Mouse (Mus musculus) hindbrain, embryonic 16.5 days (tissue): ENCODE measurements around the gene Elovl7. TPM values are rescaled to one million over a fixed set of nuclear protein-coding genes. Genes with fewer than 3 reads are reported as not detected.

ENCODE experiments used
- ATAC-seq: fragments of 200-750 bp; cut with Nextera tagmentation; 2 replicates; pipeline ENCODE4 v1.8.0; 2017; ENCODE audit warnings: moderate TSS enrichment, moderate library complexity
- H3K27ac ChIP-seq: fragments of 300-500 bp; sonication (generic); 2 replicates; pipeline ENCODE4 v1.5.1; 2014; ENCODE audit warnings: low read depth, mild to moderate bottlenecking, control low read depth, low read length, moderate library complexity
- H3K27me3 ChIP-seq: fragments of 300-500 bp; sonication (generic); replicated peaks from 2 replicates; pipeline ENCODE4 v1.6.1; 2014; ENCODE audit warnings: low read length; ENCODE audit not compliant: control insufficient read depth, insufficient read depth
- H3K36me3 ChIP-seq: fragments of 300-500 bp; sonication (generic); 2 replicates; pipeline ENCODE4 v1.6.1; 2014; ENCODE audit warnings: mild to moderate bottlenecking, low read length, moderate library complexity, mixed read lengths; ENCODE audit not compliant: control insufficient read depth, insufficient read depth
- H3K4me1 ChIP-seq: fragments of 300-500 bp; sonication (generic); 2 replicates; pipeline ENCODE4 v1.6.1; 2014; ENCODE audit warnings: low read depth, low read length; ENCODE audit not compliant: control insufficient read depth, insufficient read depth
- H3K4me2 ChIP-seq: fragments of 300-500 bp; sonication (generic); 2 replicates; pipeline ENCODE4 v1.6.1; 2014; ENCODE audit warnings: mild to moderate bottlenecking, low read length, control low read depth, moderate library complexity
- H3K4me3 ChIP-seq: fragments of 300-500 bp; sonication (generic); 2 replicates; pipeline ENCODE4 v1.5.1; 2014; ENCODE audit warnings: mild to moderate bottlenecking, low read length, control low read depth, moderate library complexity
- H3K9ac ChIP-seq: fragments of 300-500 bp; sonication (generic); 2 replicates; pipeline ENCODE4 v1.6.1; 2014; ENCODE audit warnings: low read depth, mild to moderate bottlenecking, control low read depth, low read length, moderate library complexity
- H3K9me3 ChIP-seq: fragments of 300-500 bp; sonication (generic); 2 replicates; pipeline ENCODE4 v1.6.1; 2014; ENCODE audit warnings: mild to moderate bottlenecking, low read length, moderate library complexity; ENCODE audit not compliant: control insufficient read depth
- WGBS: fragments of 180-500 bp; shearing (Covaris S2); extraction: QIAGEN DNeasy Blood & Tissue Kit; methylation state at CpG from one replicate; pipeline ENCODE4 v1.1.7; 2014; 5-methylcytosine and 5-hydroxymethylcytosine counted together
- polyA plus RNA-seq: library from polyadenylated mRNA; unstranded; fragments of >200 nt; fragmentation: Nextera tagmentation; extraction: Ambion mirVana; gene quantifications from 2 replicates; pipeline ENCODE4 v1.2.1, GENCODE M21; 2015

Elovl7 gene
- polyA plus RNA-seq, 1 experiment from 2014 or later = 5.0 TPM

GRCm38 (mm10) chr13:108284312-108284711 is 70.1 kb downstream of the Elovl7 start:
- no peaks in the 10 kb centered on the region for H3K9me3 ChIP-seq
- ATAC-seq = no peak
- H3K36me3 ChIP-seq = no peaks in the 10 kb centered on the region
- no peak overlapping the region for H3K27ac ChIP-seq
- H3K9ac ChIP-seq = no peak overlapping the region
- H3K4me2 ChIP-seq = no peak overlapping the region
- no peaks in the 10 kb centered on the region for H3K27me3 ChIP-seq
- WGBS = 96% methylated on average over 2 of the region's 2 CpGs
- H3K4me3 ChIP-seq = no peak overlapping the region
- no peaks in the 10 kb centered on the region for H3K4me1 ChIP-seq

- 57% methylated on average over 3 of the region's 3 CpGs for WGBS
- H3K27me3 ChIP-seq = no peaks in the 10 kb centered on the region
- H3K36me3 ChIP-seq = no peaks in the 10 kb centered on the region
- ATAC-seq = no peak
- no peaks in the 10 kb centered on the region for H3K9me3 ChIP-seq
- H3K9ac ChIP-seq = no peak overlapping the region
- no peaks in the 10 kb centered on the region for H3K4me1 ChIP-seq
- no peak overlapping the region for H3K27ac ChIP-seq
- H3K4me3 ChIP-seq = no peak overlapping the region
- no peak overlapping the region for H3K4me2 ChIP-seq
Measured at GRCm38 (mm10) chr13:108287953-108288352, 73.7 kb downstream of the Elovl7 start.

GRCm38 (mm10) chr13:108289436-108289835 is 75.2 kb downstream of the Elovl7 start:
- 78% methylated on average over 3 of the region's 3 CpGs for WGBS
- Histone ChIP-seq H3K9me3 (no peaks in the 10 kb centered on the region), H3K4me3 (no peak overlapping the region), H3K4me1 (no peaks in the 10 kb centered on the region), H3K27ac (no peak overlapping the region), H3K36me3 (no peaks in the 10 kb centered on the region), H3K4me2 (no peak overlapping the region), H3K9ac (no peak overlapping the region), H3K27me3 (no peaks in the 10 kb centered on the region)
- no peak for ATAC-seq

- Histone ChIP-seq H3K27ac (no peak overlapping the region), H3K27me3 (no peaks in the 10 kb centered on the region), H3K4me1 (no peaks in the 10 kb centered on the region), H3K9me3 (no peaks in the 10 kb centered on the region), H3K4me2 (no peak overlapping the region), H3K9ac (no peak overlapping the region), H3K36me3 (no peaks in the 10 kb centered on the region), H3K4me3 (no peak overlapping the region)
- 91% methylated on average over 4 of the region's 4 CpGs for WGBS
- ATAC-seq = no peak
Measured at GRCm38 (mm10) chr13:108290314-108290713, 76.1 kb downstream of the Elovl7 start.

- Histone ChIP-seq H3K27me3 (no peaks in the 10 kb centered on the region), H3K4me1 (peaks cover 3% of the 10 kb centered on the region; the same call in 1 of the 2 replicates), H3K36me3 (no peaks in the 10 kb centered on the region), H3K9me3 (no peaks in the 10 kb centered on the region), H3K4me3 (peak overlapping the region; percentile 28), H3K9ac (peak overlapping the region; percentile 25), H3K27ac (no peak overlapping the region), H3K4me2 (peak overlapping the region; percentile 43)
- ATAC-seq = peak; percentile 82
- WGBS = 21% methylated on average over 12 of the region's 12 CpGs
Measured at GRCm38 (mm10) chr13:108297350-108298093, 83.3 kb downstream of the Elovl7 start.

GRCm38 (mm10) chr13:108298241-108298640 is 84.0 kb downstream of the Elovl7 start:
- Histone ChIP-seq H3K4me1 (peaks cover 3% of the 10 kb centered on the region; the same call in 1 of the 2 replicates), H3K9ac (no peak overlapping the region), H3K36me3 (no peaks in the 10 kb centered on the region), H3K27ac (no peak overlapping the region), H3K27me3 (no peaks in the 10 kb centered on the region), H3K9me3 (no peaks in the 10 kb centered on the region), H3K4me3 (no peak overlapping the region), H3K4me2 (no peak overlapping the region)
- 71% methylated on average over 5 of the region's 5 CpGs for WGBS
- ATAC-seq = no peak

GRCm38 (mm10) chr13:108300346-108300950 is 86.2 kb downstream of the Elovl7 start:
- 33% methylated on average over 5 of the region's 5 CpGs for WGBS
- no peak overlapping the region for H3K4me2 ChIP-seq

GRCm38 (mm10) chr13:108301411-108301810 is 87.2 kb downstream of the Elovl7 start:
- 46% methylated on average over 7 of the region's 7 CpGs for WGBS
- Histone ChIP-seq H3K27me3 (no peaks in the 10 kb centered on the region), H3K4me1 (peaks cover 3% of the 10 kb centered on the region; the same call in 1 of the 2 replicates), H3K4me2 (no peak overlapping the region), H3K9me3 (no peaks in the 10 kb centered on the region), H3K9ac (no peak overlapping the region), H3K36me3 (no peaks in the 10 kb centered on the region), H3K27ac (no peak overlapping the region), H3K4me3 (no peak overlapping the region)
- peak; percentile 38; the same call in 1 of the 2 replicates for ATAC-seq

More at GRCm38 (mm10) chr13:108300346-108300950, 86.2 kb downstream of the Elovl7 start:
- Histone ChIP-seq H3K27ac (no peak overlapping the region), H3K27me3 (no peaks in the 10 kb centered on the region), H3K9me3 (no peaks in the 10 kb centered on the region), H3K9ac (no peak overlapping the region), H3K4me1 (peaks cover 3% of the 10 kb centered on the region; the same call in 1 of the 2 replicates), H3K4me3 (no peak overlapping the region), H3K36me3 (no peaks in the 10 kb centered on the region)
- ATAC-seq = peak; percentile 30; the same call in 1 of the 2 replicates

- Histone ChIP-seq H3K4me1 (no peaks in the 10 kb centered on the region), H3K27me3 (no peaks in the 10 kb centered on the region), H3K9ac (no peak overlapping the region), H3K27ac (no peak overlapping the region), H3K4me3 (no peak overlapping the region), H3K4me2 (no peak overlapping the region), H3K9me3 (no peaks in the 10 kb centered on the region), H3K36me3 (no peaks in the 10 kb centered on the region)
- WGBS = 79% methylated on average over 7 of the region's 7 CpGs
- ATAC-seq = no peak
Measured at GRCm38 (mm10) chr13:108302957-108303675, 88.9 kb downstream of the Elovl7 start.
